Mouse (Mus musculus) myocyte (in vitro differentiated cells): Measurements from ENCODE around the gene Smurf1. TPM values are rescaled to one million over a fixed set of nuclear protein-coding genes. Genes with fewer than 3 reads are reported as not detected.

Experiments used
- H3K27me3 ChIP-seq: one replicate; pipeline ENCODE4 v1.6.1; 2011; ENCODE audit not compliant: control insufficient read depth, insufficient read depth, insufficient read length
- H3K36me3 ChIP-seq: one replicate; pipeline ENCODE4 v1.6.1; 2011; ENCODE audit not compliant: control insufficient read depth, insufficient read depth
- H3K4me2 ChIP-seq: one replicate; pipeline ENCODE4 v1.6.1; 2011; ENCODE audit warnings: low read depth, control low read depth
- H3K4me3 ChIP-seq: one replicate; pipeline ENCODE4 v1.5.1; 2011; ENCODE audit warnings: mild to moderate bottlenecking, control low read depth, moderate library complexity
- H3K79me2 ChIP-seq: one replicate; pipeline ENCODE4 v1.6.1; 2011; ENCODE audit not compliant: control insufficient read depth, insufficient read depth
- H3ac ChIP-seq: one replicate; pipeline ENCODE4 v1.6.1; 2011; ENCODE audit not compliant: control insufficient read depth, insufficient read length
- CEBPB ChIP-seq: IDR thresholded peaks from 2 replicates; pipeline ENCODE4 v1.6.1; 2011; ENCODE audit warnings: mild to moderate bottlenecking, moderate library complexity; ENCODE audit not compliant: poor library complexity, insufficient read depth, severe bottlenecking
- E2F4 ChIP-seq: IDR thresholded peaks from one replicate; pipeline ENCODE4 v1.6.1; 2011; ENCODE audit warnings: mild to moderate bottlenecking, control low read depth, moderate library complexity; ENCODE audit not compliant: insufficient read depth
- MAX ChIP-seq: IDR thresholded peaks from one replicate; pipeline ENCODE4 v1.6.1; 2011; ENCODE audit warnings: low read depth, mild to moderate bottlenecking, control low read depth
- MYOD1 ChIP-seq, 3 experiments: IDR thresholded peaks; one replicate each; pipeline ENCODE4 v1.6.1; 2011; ENCODE audit warnings: control low read depth in 2 of 3, low read depth in 2 of 3, mild to moderate bottlenecking in 2 of 3, moderate library complexity in 1 of 3; ENCODE audit not compliant: insufficient read length in 2 of 3, control insufficient read depth in 1 of 3
- MYOG ChIP-seq, 3 experiments: IDR thresholded peaks; one replicate each; pipeline ENCODE4 v1.6.1; 2011; ENCODE audit warnings: control low read depth in 2 of 3, low read depth in 2 of 3, mild to moderate bottlenecking in 2 of 3; ENCODE audit not compliant: insufficient read length in 2 of 3, control insufficient read depth in 1 of 3, insufficient read depth in 1 of 3
- POLR2A ChIP-seq: IDR thresholded peaks from one replicate; pipeline ENCODE4 v1.6.1; 2011; ENCODE audit warnings: low read depth, mild to moderate bottlenecking, control low read depth, moderate library complexity; ENCODE audit not compliant: insufficient read length
- POLR2AphosphoS2 ChIP-seq: IDR thresholded peaks from one replicate; pipeline ENCODE4 v1.6.1; 2011; ENCODE audit warnings: low read depth, control low read depth; ENCODE audit not compliant: insufficient read length
- REST ChIP-seq: IDR thresholded peaks from one replicate; pipeline ENCODE4 v1.6.1; 2011; ENCODE audit warnings: mild to moderate bottlenecking, control low read depth, moderate library complexity; ENCODE audit not compliant: insufficient read depth, insufficient read length
- SRF ChIP-seq: IDR thresholded peaks from one replicate; pipeline ENCODE4 v1.6.1; 2011; ENCODE audit warnings: low read depth; ENCODE audit not compliant: control insufficient read depth, insufficient read length
- TCF12 ChIP-seq: IDR thresholded peaks from one replicate; pipeline ENCODE4 v1.6.1; 2011; ENCODE audit warnings: mild to moderate bottlenecking, control low read depth; ENCODE audit not compliant: poor library complexity, insufficient read depth, severe bottlenecking
- TCF3 ChIP-seq: IDR thresholded peaks from one replicate; pipeline ENCODE4 v1.6.1; 2011; ENCODE audit warnings: low read depth, control low read depth; ENCODE audit not compliant: insufficient read length
- USF1 ChIP-seq: IDR thresholded peaks from one replicate; pipeline ENCODE4 v1.6.1; 2011; ENCODE audit warnings: low read depth, mild to moderate bottlenecking, control low read depth, moderate library complexity
- polyA plus RNA-seq: library from polyadenylated mRNA; unstranded; fragments of >200 nt; fragmentation: generic; extraction: Trizol; gene quantifications from one replicate; pipeline ENCODE4 v1.2.1, GENCODE M21; 2012; ENCODE audit warnings: missing spikeins

Gene Smurf1
- polyA plus RNA-seq, 1 experiment = 32.9 TPM

DNA sequence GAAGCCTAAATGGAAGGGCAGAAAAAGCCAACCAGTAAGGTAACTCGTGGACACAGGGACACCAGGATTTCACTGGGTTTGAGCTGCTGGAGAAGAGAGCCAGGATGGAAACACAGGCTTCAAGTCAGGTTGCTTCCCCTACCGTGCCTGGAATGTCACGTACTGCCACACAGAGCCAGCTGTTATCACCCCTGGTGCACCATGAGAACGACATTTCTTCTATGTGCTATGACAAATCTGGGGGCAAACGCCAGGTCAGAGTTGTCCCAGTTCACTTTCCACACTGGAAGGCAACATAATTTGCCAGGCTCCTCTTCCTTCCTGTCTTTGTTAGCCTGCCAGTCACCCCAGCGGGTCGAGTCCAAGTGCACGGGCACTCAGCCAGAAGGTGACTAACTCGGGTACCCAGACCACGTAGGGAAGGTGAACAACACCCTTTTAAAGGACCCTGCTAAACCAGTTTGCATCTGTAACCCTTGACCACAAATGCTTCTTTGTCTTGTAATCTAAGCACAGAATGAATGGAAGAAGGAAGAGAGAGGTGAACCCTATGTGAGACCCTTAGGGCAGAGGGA lies 13.0 kb upstream of the Smurf1 start:
- Histone ChIP-seq H3ac (no peak overlapping the region), H3K36me3 (no peaks in the 10 kb centered on the region), H3K4me2 (peak overlapping the region; percentile 0), H3K79me2 (no peaks in the 10 kb centered on the region), H3K27me3 (no peaks in the 10 kb centered on the region), H3K4me3 (no peak overlapping the region)
- TF ChIP-seq REST (no peak), POLR2A (no peak), TCF12 (no peak), MYOG (IDR thresholded peaks at IDR 0.05; ENCODE audit: control insufficient read depth in 1 of 3, insufficient read depth in 1 of 3, insufficient read length in 2 of 3, low read depth in 2 of 3) (no peak), MYOD1 (IDR thresholded peaks at IDR 0.05; ENCODE audit: control insufficient read depth in 1 of 3, insufficient read length in 2 of 3, low read depth in 2 of 3) (no peak), USF1 (no peak), E2F4 (no peak), CEBPB (no peak), POLR2AphosphoS2 (no peak), TCF3 (no peak), SRF (no peak), MAX (no peak)

DNA sequence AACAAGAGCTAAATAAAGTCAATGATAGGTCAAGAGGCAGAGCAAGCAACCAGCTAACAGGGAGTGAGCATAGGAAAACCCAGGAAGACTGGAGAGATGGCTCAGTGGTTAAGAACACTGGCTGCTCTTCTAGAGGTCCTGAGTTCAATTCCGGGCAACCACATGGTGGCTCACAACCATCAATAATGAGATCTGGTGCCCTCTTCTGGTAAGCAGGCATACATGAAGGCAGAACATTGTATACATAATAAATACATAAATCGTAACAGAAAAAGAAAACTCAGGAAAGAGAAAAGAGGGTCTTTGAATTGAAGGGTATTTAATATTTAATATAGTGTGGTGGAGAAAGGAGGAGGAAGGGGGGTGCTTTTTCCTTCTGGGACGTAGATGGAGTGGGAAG lies 5.6 kb upstream of the Smurf1 start:
- H3K79me2 ChIP-seq = no peaks in the 10 kb centered on the region
- TF ChIP-seq TCF12 = no peak
- no peak for TF ChIP-seq REST
- no peak for TF ChIP-seq MYOG (IDR thresholded peaks at IDR 0.05; ENCODE audit: control insufficient read depth in 1 of 3, insufficient read depth in 1 of 3, insufficient read length in 2 of 3, low read depth in 2 of 3)
- no peak for TF ChIP-seq SRF
- TF ChIP-seq POLR2AphosphoS2 = no peak
- TF ChIP-seq CEBPB = no peak
- TF ChIP-seq E2F4 = no peak
- no peak for TF ChIP-seq POLR2A
- TF ChIP-seq MYOD1 (IDR thresholded peaks at IDR 0.05; ENCODE audit: control insufficient read depth in 1 of 3, insufficient read length in 2 of 3, low read depth in 2 of 3) = no peak
- TF ChIP-seq MAX = no peak
- TF ChIP-seq TCF3 = no peak
- H3K4me2 ChIP-seq = no peak overlapping the region
- no peak overlapping the region for H3K4me3 ChIP-seq
- H3ac ChIP-seq = no peak overlapping the region
- H3K36me3 ChIP-seq = no peaks in the 10 kb centered on the region
- no peaks in the 10 kb centered on the region for H3K27me3 ChIP-seq

DNA sequence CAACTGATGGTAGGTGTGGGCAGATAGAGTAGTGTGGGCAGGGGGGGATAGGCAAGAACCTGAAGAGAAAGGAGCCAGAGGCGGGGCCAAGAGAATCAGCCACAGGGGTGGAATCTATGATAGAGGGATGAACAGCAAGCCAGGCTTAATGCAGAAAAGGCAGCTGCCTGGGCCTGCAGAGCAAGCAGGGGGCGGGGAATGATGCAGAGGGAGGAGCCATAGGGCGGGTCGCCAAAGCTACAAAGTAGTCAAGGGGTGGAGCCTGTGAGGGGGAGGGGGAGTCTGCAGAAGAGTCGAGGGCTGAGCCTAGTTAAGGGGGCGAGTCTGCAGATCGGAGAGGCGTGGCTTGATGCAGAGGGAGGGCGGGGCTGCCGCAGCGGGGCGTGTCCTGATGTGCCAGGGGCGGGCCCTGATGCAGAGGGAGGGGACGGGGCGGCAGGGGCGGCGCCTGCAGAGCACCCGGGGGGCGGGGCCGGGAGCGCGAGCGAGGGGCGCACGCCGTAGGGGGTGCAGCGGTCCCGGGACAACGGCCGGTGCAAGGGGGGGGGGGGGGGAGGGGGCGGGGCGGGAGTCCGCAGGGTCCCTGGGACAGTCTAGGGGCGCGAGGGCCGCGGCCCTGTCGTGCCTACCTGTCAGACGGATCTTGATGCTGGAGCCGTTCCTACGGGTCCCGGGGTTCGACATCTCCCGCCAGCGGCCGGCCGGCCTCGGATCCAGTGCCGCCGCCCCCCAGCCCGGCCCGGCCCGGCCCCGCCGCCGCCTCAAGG lies 592 bp downstream of the Smurf1 start:
- H3K4me3 ChIP-seq = peak overlapping the region; percentile 30
- peak overlapping the region; percentile 98 for H3ac ChIP-seq
- no peaks in the 10 kb centered on the region for H3K27me3 ChIP-seq
- H3K4me2 ChIP-seq = peak overlapping the region; percentile 77
- TF ChIP-seq USF1 = no peak
- peak; percentile 10 for TF ChIP-seq POLR2A
- peaks cover 43% of the 10 kb centered on the region for H3K79me2 ChIP-seq
- H3K36me3 ChIP-seq = no peaks in the 10 kb centered on the region

DNA sequence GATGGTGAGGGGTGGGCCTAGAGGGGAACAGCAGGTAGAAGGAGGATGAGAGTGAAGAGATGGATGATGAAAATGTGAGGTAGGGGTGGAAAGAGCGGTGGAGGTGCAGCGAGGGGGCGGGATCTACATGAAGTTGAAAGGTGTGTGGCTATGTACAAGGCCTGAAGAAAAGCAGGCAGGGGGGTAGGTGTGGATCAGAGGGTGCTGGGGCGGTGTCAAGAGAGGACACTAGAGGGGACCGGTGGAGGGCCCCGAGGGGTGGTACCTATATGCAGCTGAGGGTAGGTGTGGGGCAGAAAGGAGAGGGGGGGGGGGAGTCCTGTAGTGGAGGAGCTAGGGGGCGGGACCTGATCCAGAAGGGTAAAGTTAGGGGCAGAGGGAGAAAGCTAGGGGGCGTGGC lies 1.2 kb downstream of the Smurf1 start:
- no peaks in the 10 kb centered on the region for H3K27me3 ChIP-seq
- no peaks in the 10 kb centered on the region for H3K36me3 ChIP-seq
- H3ac ChIP-seq = no peak overlapping the region
- peaks cover 49% of the 10 kb centered on the region for H3K79me2 ChIP-seq
- peak overlapping the region; percentile 77 for H3K4me2 ChIP-seq
- peak overlapping the region; percentile 30 for H3K4me3 ChIP-seq
- no peak for TF ChIP-seq MYOG (IDR thresholded peaks at IDR 0.05; ENCODE audit: control insufficient read depth in 1 of 3, insufficient read depth in 1 of 3, insufficient read length in 2 of 3, low read depth in 2 of 3)
- TF ChIP-seq E2F4 = no peak
- no peak for TF ChIP-seq MAX
- TF ChIP-seq CEBPB = no peak
- no peak for TF ChIP-seq MYOD1 (IDR thresholded peaks at IDR 0.05; ENCODE audit: control insufficient read depth in 1 of 3, insufficient read length in 2 of 3, low read depth in 2 of 3)
- no peak for TF ChIP-seq POLR2A
- no peak for TF ChIP-seq SRF
- no peak for TF ChIP-seq TCF12
- no peak for TF ChIP-seq USF1

DNA sequence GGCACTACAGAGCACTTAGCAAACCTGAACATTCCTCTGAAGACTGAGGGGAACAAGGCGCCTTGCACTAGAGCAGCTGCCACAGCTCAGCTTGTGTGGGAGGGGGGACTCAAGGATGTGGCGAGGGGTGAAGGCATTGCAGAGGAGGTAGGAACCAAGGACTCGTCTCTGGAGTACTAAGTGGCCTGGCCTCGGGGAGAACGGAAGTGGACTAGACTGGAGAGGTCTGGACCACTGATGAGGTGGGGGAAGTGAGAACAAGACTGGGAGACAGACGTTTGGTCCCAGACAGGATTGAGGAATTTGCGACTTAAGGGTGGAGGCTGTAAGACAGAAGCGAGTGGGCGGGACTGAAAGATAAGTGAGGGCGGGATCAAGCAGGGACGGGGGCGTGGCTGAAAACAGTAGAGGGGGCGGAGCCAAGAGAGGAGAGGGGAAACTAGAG lies 1.8 kb downstream of the Smurf1 start:
- no peaks in the 10 kb centered on the region for H3K36me3 ChIP-seq
- H3K79me2 ChIP-seq = peaks cover 55% of the 10 kb centered on the region
- TF ChIP-seq MYOG (IDR thresholded peaks at IDR 0.05; ENCODE audit: control insufficient read depth in 1 of 3, insufficient read depth in 1 of 3, insufficient read length in 2 of 3, low read depth in 2 of 3) (peak in 1 of 3 experiments; percentile 28), MYOD1 (IDR thresholded peaks at IDR 0.05; ENCODE audit: control insufficient read depth in 1 of 3, insufficient read length in 2 of 3, low read depth in 2 of 3) (peak in 2 of 3 experiments; percentile 57 to 65), TCF12 (no peak)
- H3K27me3 ChIP-seq = no peaks in the 10 kb centered on the region
- peak overlapping the region; percentile 30 for H3K4me3 ChIP-seq
- H3ac ChIP-seq = no peak overlapping the region
- H3K4me2 ChIP-seq = peak overlapping the region; percentile 77
